Comparison of ENCODE assay signal across 35 mouse cellular contexts in the genomic region with DNA sequence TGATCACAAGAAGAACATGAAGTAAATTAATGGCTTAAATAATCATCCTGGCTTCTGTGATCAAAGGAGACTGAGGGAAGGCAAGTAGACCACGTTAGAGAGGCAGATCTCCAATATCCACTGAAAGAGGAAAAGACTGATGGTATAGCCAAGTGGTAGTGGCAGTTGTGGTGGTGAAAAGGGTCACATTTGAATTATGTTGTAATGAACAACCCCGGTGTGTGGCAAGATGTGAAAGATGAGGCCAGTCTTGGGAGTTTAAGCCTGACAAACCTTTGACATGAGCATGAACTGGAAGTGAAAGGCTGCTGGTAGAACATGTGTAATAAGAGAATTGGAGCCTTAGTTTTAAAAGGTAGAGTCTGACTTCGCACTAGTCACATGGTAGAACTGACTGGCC. TPM values are rescaled to one million over a fixed set of nuclear protein-coding genes. Genes with fewer than 3 reads are reported as not detected.
"Had no signal": no experiment of that assay in that cellular context is flagged by ENCODE, and none has a peak within 500 bp of the region (broad histone marks: within the 10 kb centered on the region; RNA-seq: fewer than 3 reads in every experiment).

No protein-coding gene starts in this region.

- ATAC-seq: liver, embryonic 12.5 days; liver, postnatal 0 days; lung, postnatal 0 days; midbrain, embryonic 13.5 days; midbrain, embryonic 15.5 days; midbrain, embryonic 16.5 days had no signal

- DNase-seq: left cerebral cortex, postnatal 4 days; liver; liver, embryonic 13.5 days; liver, postnatal 0 days; lung, adult 18-20 months; lung, adult 2 months; lung, embryonic 14.5 days; lung, postnatal 10 days; lung, postnatal 14 days; lung, postnatal 36 days; lung, postnatal 4 days; midbrain, embryonic 14.5 days had no signal

RNA-seq across cellular contexts. Expression of a gene that starts 54.4 kb away (rescaled TPM):
- total RNA-seq: left cerebral cortex, adult 2 months; left cerebral cortex, postnatal 14 days; left cerebral cortex, postnatal 25 days; left cerebral cortex, postnatal 36 days; left cerebral cortex, postnatal 4 days; megakaryocyte-erythroid progenitor cell, adult 5-6 weeks; midbrain, postnatal 0 days; monocyte, adult 5-6 weeks had no signal
- polyA plus RNA-seq: limb, embryonic 10.5 days; limb, embryonic 11.5 days; limb, embryonic 12.5 days; liver, embryonic 11.5 days; liver, embryonic 12.5 days; lung, adult 2 months; lung, embryonic 14.5 days; lung, embryonic 15.5 days; lung, embryonic 16.5 days; macrophage; midbrain, embryonic 10.5 days; midbrain, embryonic 11.5 days; midbrain, embryonic 12.5 days; midbrain, embryonic 13.5 days; neural tube, embryonic 11.5 days had no signal
